Mouse (Mus musculus) cerebellum, postnatal 36 days (tissue): ENCODE data around the gene Vmn1r27.

Source experiments
- DNase-seq, 2 experiments: peaks; one replicate each; pipeline ENCODE4 v3.0.0; 2021 to 2022; ENCODE audit warnings: mixed read lengths in 2 of 2

Gene Vmn1r27

DNA sequence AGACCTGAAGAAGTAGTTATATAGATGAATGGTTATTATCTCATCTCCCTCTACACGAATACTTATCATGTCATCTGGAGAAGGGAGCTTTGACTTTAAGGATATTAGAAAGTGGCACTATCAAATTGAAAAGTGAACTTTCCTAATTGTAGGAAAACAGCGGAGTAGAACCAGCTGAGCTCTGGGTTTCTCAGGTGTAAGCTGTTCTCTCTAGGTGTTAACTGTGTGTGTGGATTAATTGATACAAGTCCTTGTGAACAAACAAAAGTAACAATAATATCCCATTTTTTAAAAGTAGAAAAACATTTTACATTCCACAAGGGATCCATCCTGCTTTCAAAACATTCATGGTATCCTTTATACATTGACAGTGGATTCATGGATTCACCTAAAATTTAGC, at the start of gene Vmn1r27:
Gene Vmn1r27 (minus strand): TSS at position 101 of the 400 bp plus-strand sequence.
- DNase-seq = no peak

DNA sequence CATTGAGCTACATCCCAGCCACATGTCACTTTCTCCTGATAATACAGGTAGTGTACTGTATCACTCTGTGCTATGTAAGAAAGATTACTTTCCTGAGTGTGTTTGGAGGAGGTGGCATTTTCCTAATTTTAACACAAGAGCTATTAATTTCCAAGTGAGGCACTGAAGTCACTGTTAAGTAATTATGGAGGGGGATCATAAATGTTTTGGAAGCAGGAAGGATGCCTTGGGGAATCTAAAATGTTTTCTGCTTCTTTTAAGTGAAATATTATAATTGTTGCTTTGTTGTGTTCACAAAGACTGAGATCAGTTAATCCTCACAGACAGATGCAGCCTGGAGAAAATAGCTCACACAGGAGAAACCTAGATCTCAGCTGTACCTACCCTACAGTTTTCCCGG, 43.1 kb upstream of the Vmn1r27 start, which contains the start of gene Vmn1r28:
Gene Vmn1r28 (plus strand): TSS at position 301 of the 400 bp plus-strand sequence.
- DNase-seq = no peak

DNA sequence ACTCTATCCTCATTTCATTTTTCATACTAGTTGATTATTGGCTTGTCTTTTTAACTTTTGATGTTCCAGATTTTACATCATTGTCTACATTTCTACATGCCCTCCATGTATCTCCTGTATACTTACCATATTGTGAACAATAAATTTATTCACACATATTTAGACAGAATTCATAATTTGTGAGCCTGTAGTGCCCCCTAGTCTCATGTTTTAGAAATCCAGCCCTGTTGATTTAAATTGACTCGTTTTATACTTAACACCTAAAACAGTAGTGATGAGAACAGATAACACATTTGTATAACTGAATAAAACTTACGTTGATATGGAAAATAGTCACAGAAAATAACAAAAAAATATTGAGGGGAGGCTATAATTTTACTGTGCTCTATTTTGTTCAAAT, 2.5 kb downstream of the Vmn1r27 start:
- no peak for DNase-seq
